Mouse (Mus musculus): ENCODE data around the gene Rad51. TPM values are rescaled to one million over a fixed set of nuclear protein-coding genes. Genes with fewer than 3 reads are reported as not detected.

The Rad51 gene
- polyA plus RNA-seq, 1 experiment from 2014 or later = 34.6 TPM

DNA sequence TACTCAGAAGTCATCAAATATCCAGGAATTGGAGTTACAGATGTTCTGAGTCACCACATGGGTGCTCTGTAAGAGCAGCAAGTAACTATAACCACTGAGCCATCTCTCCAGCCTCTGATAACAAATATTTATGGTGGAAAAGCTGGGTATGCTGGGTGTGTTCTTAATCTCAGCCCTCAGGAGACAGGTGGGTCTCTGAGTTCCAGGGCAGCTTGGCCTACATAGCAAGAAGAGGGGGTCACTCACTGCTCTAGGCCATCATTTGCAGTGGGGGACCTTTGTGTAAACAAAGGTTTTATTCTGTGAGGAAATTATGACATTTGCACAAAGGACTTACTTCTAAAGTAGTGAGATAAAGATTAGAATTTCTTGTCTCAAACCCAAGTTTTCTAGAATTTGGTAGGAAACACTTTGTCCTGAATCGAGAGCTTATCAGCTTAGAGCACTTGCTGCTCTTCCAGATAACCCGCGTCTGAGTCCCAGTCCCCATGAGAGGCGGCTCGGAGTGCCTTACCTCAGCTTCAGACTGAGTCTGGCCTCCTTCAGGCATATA, 23.8 kb downstream of the Rad51 start:
- no peaks in the 10 kb centered on the region for H3K9me3 ChIP-seq (replicated peaks; ENCODE audit: control insufficient read depth, low read length)
- H3K4me1 ChIP-seq (ENCODE audit: control insufficient read depth, insufficient read depth, low read length) = no peaks in the 10 kb centered on the region
- no peaks in the 10 kb centered on the region for H3K27me3 ChIP-seq (ENCODE audit: control insufficient read depth, insufficient read depth, low read length)
- no peak overlapping the region for H3K4me2 ChIP-seq (ENCODE audit: low read depth, low read length)
- 33% methylated on average over 5 of the region's 5 CpGs for WGBS
- H3K27ac ChIP-seq (ENCODE audit: low read length) = no peak overlapping the region
- ATAC-seq (replicated peaks; ENCODE audit: extremely low read depth, insufficient read depth, low FRiP score) = no peak
- H3K36me3 ChIP-seq (ENCODE audit: control insufficient read depth, insufficient read depth) = peaks cover 40% of the 10 kb centered on the region
- no peak overlapping the region for H3K4me3 ChIP-seq (ENCODE audit: low read length)
- H3K9ac ChIP-seq (ENCODE audit: low read length) = no peak overlapping the region

DNA sequence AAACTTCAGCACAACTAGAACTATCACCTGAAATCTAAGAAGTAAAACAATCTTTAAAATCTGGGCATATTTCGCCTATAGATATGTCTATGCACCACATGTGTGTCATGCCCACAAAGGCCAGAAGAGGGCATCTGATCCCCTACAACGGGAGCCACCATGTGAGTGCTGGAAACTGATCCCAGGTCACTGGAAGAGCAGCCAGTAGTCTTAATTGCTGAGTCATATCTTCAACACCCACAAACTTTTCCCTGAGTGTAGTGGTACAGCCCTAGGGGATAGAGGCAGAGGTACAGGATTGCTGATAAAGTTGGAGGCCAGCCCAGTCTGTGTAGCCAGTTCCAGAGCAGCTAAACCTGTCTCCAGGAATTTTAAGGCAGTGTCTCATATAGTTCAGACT, 32.6 kb downstream of the Rad51 start:
- H3K27ac ChIP-seq (ENCODE audit: low read length) = no peak overlapping the region
- peaks cover 56% of the 10 kb centered on the region for H3K36me3 ChIP-seq (ENCODE audit: control insufficient read depth, insufficient read depth)
- ATAC-seq (replicated peaks; ENCODE audit: extremely low read depth, insufficient read depth, low FRiP score) = no peak
- no peaks in the 10 kb centered on the region for H3K27me3 ChIP-seq (ENCODE audit: control insufficient read depth, insufficient read depth, low read length)
- WGBS = 88% methylated on average over 2 of the region's 2 CpGs
- H3K9me3 ChIP-seq (replicated peaks; ENCODE audit: control insufficient read depth, low read length) = peaks cover 4% of the 10 kb centered on the region
- H3K9ac ChIP-seq (ENCODE audit: low read length) = no peak overlapping the region
- no peak overlapping the region for H3K4me2 ChIP-seq (ENCODE audit: low read depth, low read length)
- H3K4me1 ChIP-seq (ENCODE audit: control insufficient read depth, insufficient read depth, low read length) = no peaks in the 10 kb centered on the region
- no peak overlapping the region for H3K4me3 ChIP-seq (ENCODE audit: low read length)

GRCm38 (mm10) chr2:119146435-119146834, 33.8 kb downstream of the Rad51 start:
- H3K4me2 ChIP-seq (ENCODE audit: low read depth, low read length) = no peak overlapping the region
- no peak overlapping the region for H3K4me3 ChIP-seq (ENCODE audit: low read length)
- no peak overlapping the region for H3K9ac ChIP-seq (ENCODE audit: low read length)
- no peaks in the 10 kb centered on the region for H3K27me3 ChIP-seq (ENCODE audit: control insufficient read depth, insufficient read depth, low read length)
- peaks cover 4% of the 10 kb centered on the region for H3K9me3 ChIP-seq (replicated peaks; ENCODE audit: control insufficient read depth, low read length)
- no peaks in the 10 kb centered on the region for H3K4me1 ChIP-seq (ENCODE audit: control insufficient read depth, insufficient read depth, low read length)
- no peak overlapping the region for H3K27ac ChIP-seq (ENCODE audit: low read length)
- peaks cover 57% of the 10 kb centered on the region for H3K36me3 ChIP-seq (ENCODE audit: control insufficient read depth, insufficient read depth)
- ATAC-seq (replicated peaks; ENCODE audit: extremely low read depth, insufficient read depth, low FRiP score) = no peak
- 75% methylated on average over 6 of the region's 6 CpGs for whole genome bisulfite sequencing

DNA sequence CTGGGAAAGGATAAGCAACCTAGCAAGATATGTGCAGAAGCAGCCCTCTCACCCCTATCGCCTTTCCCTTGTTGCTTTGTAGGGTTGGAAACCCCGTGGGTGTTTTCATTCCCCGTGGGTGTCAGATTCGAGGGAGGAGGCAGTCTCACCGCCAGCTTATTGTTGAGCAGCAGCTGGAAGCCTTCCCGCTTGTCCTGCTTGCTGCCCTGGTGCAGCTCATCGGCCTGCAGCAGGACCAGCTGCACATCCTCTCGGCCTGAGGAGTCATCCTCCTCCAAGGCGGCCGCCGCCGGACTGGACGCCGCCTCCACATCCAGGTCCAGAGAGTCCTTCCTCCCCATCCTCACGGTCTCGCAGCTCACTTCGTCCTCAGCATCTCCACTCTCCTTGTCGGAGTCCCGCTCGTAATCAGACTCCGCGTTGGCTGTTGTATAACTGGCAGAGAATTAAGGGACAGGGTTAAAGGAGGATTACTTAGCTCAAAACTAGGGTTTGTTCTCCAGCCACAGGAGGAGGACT, 34.6 kb downstream of the Rad51 start:
- Histone ChIP-seq H3K4me2 (ENCODE audit: low read depth, low read length) (no peak overlapping the region), H3K9me3 (replicated peaks; ENCODE audit: control insufficient read depth, low read length) (peaks cover 4% of the 10 kb centered on the region), H3K27me3 (ENCODE audit: control insufficient read depth, insufficient read depth, low read length) (no peaks in the 10 kb centered on the region), H3K27ac (ENCODE audit: low read length) (no peak overlapping the region), H3K36me3 (ENCODE audit: control insufficient read depth, insufficient read depth) (peaks cover 53% of the 10 kb centered on the region), H3K4me3 (ENCODE audit: low read length) (no peak overlapping the region), H3K9ac (ENCODE audit: low read length) (no peak overlapping the region), H3K4me1 (ENCODE audit: control insufficient read depth, insufficient read depth, low read length) (no peaks in the 10 kb centered on the region)
- 80% methylated on average over 22 of the region's 22 CpGs for WGBS
- peak; percentile 37; the same call in 1 of the 2 replicates for ATAC-seq (replicated peaks; ENCODE audit: extremely low read depth, insufficient read depth, low FRiP score)

DNA sequence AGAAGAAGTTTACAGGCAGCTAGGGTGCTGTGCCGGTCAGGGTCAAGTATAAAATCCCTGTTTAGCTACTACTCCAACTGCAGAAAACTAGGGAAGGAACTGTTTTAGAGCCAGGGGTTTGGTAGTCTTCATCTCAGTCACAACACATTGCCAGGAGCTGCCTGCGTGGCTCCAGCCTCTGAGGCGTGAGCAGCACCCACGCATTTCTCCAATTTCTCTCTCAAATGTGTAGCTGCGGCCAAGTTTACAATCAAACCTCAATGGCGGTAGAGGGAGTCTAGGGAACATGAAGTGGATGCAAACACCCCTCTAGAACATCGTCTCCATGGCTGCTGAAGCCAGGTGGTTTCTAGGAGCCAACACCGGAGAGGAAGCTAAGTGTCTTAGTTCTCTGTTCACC, 35.2 kb downstream of the Rad51 start:
- no peak overlapping the region for H3K4me2 ChIP-seq (ENCODE audit: low read depth, low read length)
- H3K27ac ChIP-seq (ENCODE audit: low read length) = no peak overlapping the region
- no peak overlapping the region for H3K9ac ChIP-seq (ENCODE audit: low read length)
- H3K9me3 ChIP-seq (replicated peaks; ENCODE audit: control insufficient read depth, low read length) = peaks cover 4% of the 10 kb centered on the region
- ATAC-seq (replicated peaks; ENCODE audit: extremely low read depth, insufficient read depth, low FRiP score) = no peak
- no peaks in the 10 kb centered on the region for H3K27me3 ChIP-seq (ENCODE audit: control insufficient read depth, insufficient read depth, low read length)
- no peak overlapping the region for H3K4me3 ChIP-seq (ENCODE audit: low read length)
- peaks cover 54% of the 10 kb centered on the region for H3K36me3 ChIP-seq (ENCODE audit: control insufficient read depth, insufficient read depth)
- H3K4me1 ChIP-seq (ENCODE audit: control insufficient read depth, insufficient read depth, low read length) = no peaks in the 10 kb centered on the region
- 85% methylated on average over 8 of the region's 8 CpGs for WGBS

DNA sequence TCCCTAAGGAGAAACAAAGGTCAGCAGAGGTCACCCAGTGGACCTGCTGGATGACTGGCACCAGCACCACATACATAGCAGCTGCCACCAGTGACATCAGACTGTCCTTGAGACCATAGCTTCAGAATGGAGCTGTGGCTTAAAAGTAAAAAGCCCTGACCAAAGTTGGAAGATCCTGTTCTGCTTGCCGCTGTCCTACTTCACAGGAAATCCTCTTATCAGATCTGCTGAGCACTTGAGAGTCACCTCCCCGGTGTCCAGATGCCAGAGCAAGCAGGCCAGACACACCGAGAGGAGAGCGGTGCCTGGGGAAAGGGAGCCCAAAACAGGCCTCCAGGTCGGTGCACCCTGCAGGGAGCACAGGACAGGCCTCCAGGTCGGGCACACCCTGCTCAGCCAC, 39.7 kb downstream of the Rad51 start:
- H3K36me3 ChIP-seq (ENCODE audit: control insufficient read depth, insufficient read depth) = peaks cover 32% of the 10 kb centered on the region
- H3K9ac ChIP-seq (ENCODE audit: low read length) = no peak overlapping the region
- H3K27me3 ChIP-seq (ENCODE audit: control insufficient read depth, insufficient read depth, low read length) = no peaks in the 10 kb centered on the region
- H3K4me2 ChIP-seq (ENCODE audit: low read depth, low read length) = no peak overlapping the region
- WGBS = 51% methylated on average over 6 of the region's 6 CpGs
- no peak overlapping the region for H3K27ac ChIP-seq (ENCODE audit: low read length)
- H3K4me1 ChIP-seq (ENCODE audit: control insufficient read depth, insufficient read depth, low read length) = peaks cover 12% of the 10 kb centered on the region
- H3K4me3 ChIP-seq (ENCODE audit: low read length) = no peak overlapping the region
- H3K9me3 ChIP-seq (replicated peaks; ENCODE audit: control insufficient read depth, low read length) = no peaks in the 10 kb centered on the region
- no peak for ATAC-seq (replicated peaks; ENCODE audit: extremely low read depth, insufficient read depth, low FRiP score)

DNA sequence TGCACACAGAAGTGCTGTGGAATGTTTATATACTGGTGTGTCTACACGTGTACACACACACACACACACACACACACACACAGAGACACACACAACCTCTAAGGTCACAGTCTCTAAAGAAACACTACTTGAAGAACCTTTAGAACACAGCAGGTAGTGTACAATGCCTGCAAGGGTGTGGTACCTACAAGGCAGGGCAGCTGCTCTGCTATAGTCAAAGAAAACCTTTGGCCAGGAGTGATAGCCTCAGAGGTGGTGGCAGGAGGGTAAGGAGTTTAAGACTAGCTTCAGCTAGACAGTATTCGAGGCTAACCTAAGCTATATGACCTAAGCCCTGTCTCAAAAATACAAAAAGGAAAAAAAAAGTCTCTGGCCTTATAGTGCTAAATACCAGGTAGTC, 42.1 kb downstream of the Rad51 start:
- H3K4me1 ChIP-seq (ENCODE audit: control insufficient read depth, insufficient read depth, low read length) = peaks cover 16% of the 10 kb centered on the region
- no peak overlapping the region for H3K9ac ChIP-seq (ENCODE audit: low read length)
- H3K36me3 ChIP-seq (ENCODE audit: control insufficient read depth, insufficient read depth) = peaks cover 23% of the 10 kb centered on the region
- no peaks in the 10 kb centered on the region for H3K9me3 ChIP-seq (replicated peaks; ENCODE audit: control insufficient read depth, low read length)
- no peak overlapping the region for H3K4me3 ChIP-seq (ENCODE audit: low read length)
- WGBS = 77% methylated on average over 2 of the region's 2 CpGs
- no peak overlapping the region for H3K4me2 ChIP-seq (ENCODE audit: low read depth, low read length)
- no peaks in the 10 kb centered on the region for H3K27me3 ChIP-seq (ENCODE audit: control insufficient read depth, insufficient read depth, low read length)
- H3K27ac ChIP-seq (ENCODE audit: low read length) = no peak overlapping the region
- no peak for ATAC-seq (replicated peaks; ENCODE audit: extremely low read depth, insufficient read depth, low FRiP score)

DNA sequence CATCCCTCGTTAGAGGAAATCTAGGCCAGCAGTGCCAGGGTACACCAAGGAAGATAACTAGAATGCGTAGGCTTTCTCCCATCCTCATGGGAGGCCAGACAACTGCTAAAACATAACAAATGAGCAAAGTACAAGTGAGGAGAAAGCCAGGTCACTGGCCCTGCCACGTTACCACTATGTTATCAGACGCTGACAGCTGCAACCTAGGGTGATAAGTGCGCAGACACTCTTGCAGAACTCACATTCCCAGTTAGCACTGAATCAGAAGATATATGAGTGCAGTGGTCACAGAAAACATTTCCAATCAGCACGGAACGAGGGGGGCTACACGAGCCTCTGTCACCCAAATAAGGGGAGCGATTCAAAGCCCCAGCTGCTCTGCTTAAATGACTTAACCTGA, 42.8 kb downstream of the Rad51 start:
- no peaks in the 10 kb centered on the region for H3K9me3 ChIP-seq (replicated peaks; ENCODE audit: control insufficient read depth, low read length)
- H3K9ac ChIP-seq (ENCODE audit: low read length) = no peak overlapping the region
- peak overlapping the region; percentile 85 for H3K4me2 ChIP-seq (ENCODE audit: low read depth, low read length)
- H3K4me1 ChIP-seq (ENCODE audit: control insufficient read depth, insufficient read depth, low read length) = peaks cover 16% of the 10 kb centered on the region
- H3K27me3 ChIP-seq (ENCODE audit: control insufficient read depth, insufficient read depth, low read length) = no peaks in the 10 kb centered on the region
- WGBS = 36% methylated on average over 9 of the region's 9 CpGs
- H3K4me3 ChIP-seq (ENCODE audit: low read length) = peak overlapping the region; percentile 91; the same call in 1 of the 2 replicates
- no peak overlapping the region for H3K27ac ChIP-seq (ENCODE audit: low read length)
- no peak for ATAC-seq (replicated peaks; ENCODE audit: extremely low read depth, insufficient read depth, low FRiP score)
- peaks cover 19% of the 10 kb centered on the region for H3K36me3 ChIP-seq (ENCODE audit: control insufficient read depth, insufficient read depth)

- Histone ChIP-seq H3K9ac (ENCODE audit: low read length) (peak overlapping the region; percentile 89), H3K4me3 (ENCODE audit: low read length) (peak overlapping the region; percentile 91), H3K4me2 (ENCODE audit: low read depth, low read length) (peak overlapping the region; percentile 85), H3K9me3 (replicated peaks; ENCODE audit: control insufficient read depth, low read length) (no peaks in the 10 kb centered on the region), H3K4me1 (ENCODE audit: control insufficient read depth, insufficient read depth, low read length) (peaks cover 19% of the 10 kb centered on the region), H3K27ac (ENCODE audit: low read length) (peak overlapping the region; percentile 54), H3K27me3 (ENCODE audit: control insufficient read depth, insufficient read depth, low read length) (no peaks in the 10 kb centered on the region), H3K36me3 (ENCODE audit: control insufficient read depth, insufficient read depth) (peaks cover 16% of the 10 kb centered on the region)
- ATAC-seq (replicated peaks; ENCODE audit: extremely low read depth, insufficient read depth, low FRiP score) = peak; percentile 35
- 3% methylated on average over 34 of the region's 34 CpGs for WGBS
Measured at GRCm38 (mm10) chr2:119156081-119156680, 43.6 kb downstream of the Rad51 start.

All from heart, embryonic 16.5 days (tissue).